Mouse (Mus musculus): ENCODE measurements at regions not wholly inside any gene's neighbourhood (a gene's known extent, or its start where the extent isn't known, plus 50 kb on each side); places are given as distances from the start of the nearest gene placed in this dataset.

DNA sequence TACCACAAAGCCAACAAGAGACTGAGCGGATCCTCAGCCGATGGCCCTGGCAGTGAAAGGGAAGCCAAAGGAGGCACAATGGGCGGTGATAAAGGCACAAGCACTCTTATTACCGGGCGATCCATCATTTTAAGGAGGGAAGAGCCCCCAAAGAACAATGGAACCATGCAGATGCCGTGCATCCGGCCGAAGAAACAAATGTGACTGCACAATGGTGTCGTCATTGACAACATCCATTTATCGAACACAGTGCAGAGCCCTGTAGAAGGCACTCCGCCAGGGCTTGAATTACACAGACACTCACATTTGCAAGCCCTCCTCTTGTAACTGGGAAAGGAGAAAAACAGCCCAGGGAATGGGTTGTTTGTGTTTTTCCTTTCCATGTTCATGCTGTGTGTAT, 80.7 kb upstream of the Atp5g3 start:
- no peak for DNase-seq (ENCODE audit: low read depth, low spot score)

DNA sequence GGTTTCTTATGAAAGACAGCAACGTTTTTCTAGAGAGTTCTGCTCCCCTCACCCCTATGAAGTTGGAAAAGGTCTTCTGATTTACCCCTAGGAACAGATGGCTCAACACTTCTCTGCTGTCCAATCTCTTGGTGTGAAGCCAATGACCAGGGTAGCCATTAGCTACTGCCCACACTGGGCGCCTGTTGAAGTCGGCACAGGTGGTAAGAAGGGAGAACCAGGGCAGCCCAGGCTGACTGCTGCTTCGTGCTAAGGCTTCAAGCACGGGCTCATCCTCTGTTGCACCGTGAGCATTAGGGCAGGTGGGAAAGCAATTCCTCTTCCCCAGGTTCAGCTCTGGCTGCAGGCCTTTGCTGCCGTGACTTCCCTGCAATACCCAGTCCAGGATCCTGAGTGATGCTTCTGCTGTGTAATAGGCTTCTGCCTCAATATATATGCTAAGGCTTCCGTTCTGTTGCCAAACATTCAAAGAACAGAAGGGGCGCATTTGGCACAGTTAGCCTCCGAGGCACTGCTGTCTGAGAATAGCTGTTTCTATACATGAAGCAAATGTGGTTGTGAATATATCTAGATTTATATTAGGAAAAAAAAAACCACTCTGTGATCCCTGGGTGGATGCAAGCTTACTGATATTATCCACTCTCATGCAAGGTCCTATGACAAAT, 76.4 kb upstream of the Atp5g3 start:
- peak; percentile 40 for DNase-seq (ENCODE audit: low read depth, low spot score)

DNA sequence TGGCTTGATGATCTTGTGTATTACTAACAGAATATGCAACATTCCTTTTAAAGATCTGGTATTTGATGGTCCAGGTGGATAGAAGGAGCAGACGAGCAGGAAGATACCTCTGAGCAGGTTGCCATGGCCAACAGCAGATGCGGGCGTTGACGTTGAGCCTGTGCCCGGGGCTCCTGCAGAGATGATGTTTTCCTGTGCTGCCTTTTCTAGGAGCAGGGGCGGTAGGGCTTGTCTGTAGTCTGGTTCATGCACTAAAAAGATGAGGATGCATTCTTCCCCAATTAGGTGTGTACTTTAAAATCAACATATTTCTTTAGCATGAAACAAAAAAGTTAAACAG, 74.8 kb upstream of the Atp5g3 start:
- DNase-seq (ENCODE audit: low read depth, low spot score), result no peak

DNA sequence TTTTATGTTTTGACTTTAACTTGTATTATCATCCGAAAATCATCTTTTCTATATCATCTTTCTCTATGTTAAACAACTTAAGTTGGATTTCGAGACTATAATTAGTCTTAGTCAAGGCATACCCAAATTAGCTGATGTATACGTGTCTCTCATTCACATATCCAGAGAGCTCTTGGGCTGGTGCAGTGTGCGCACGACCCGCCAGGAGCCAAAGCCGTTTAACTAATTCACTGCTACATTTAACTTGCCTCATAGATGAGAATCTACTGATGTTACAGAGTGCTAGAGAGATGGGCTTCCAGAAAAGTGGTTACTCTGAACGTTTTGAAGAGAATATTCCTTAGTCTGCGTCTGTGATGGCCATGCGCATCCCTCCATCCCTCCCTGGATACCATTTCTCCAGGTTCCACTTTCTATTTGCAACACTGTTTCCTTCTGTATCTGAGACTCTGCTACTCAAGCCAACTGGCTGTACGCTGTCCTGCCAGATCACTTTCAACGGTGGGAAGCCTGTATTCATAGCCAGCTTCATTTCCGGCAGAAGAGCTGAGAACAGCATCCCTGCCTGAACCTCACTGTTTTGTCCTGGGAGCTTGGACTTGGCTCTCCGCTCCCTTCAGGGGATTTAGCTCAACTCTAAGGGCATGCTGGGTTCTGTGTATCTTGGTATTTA, 74.2 kb upstream of the Atp5g3 start:
- DNase-seq (ENCODE audit: low read depth, low spot score), result no peak

DNA sequence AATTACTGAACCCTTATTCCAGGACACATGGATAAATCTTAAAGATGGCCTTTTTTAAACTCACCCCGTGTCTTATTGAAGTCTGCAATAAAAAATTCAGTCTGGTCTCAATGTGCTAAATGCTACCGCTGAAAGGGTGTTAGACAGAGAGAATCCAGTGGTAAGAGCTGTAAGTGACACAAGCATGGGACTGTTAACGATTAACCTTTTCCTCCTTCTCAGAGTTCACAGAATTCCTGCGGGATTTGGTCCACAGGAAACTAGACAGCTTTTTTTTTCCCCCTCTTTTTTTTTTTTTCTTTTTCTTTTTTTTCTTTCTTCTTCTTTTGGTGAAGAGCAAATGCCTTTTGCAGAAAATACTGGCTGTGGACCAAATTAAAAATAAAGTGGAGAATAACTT, 72.0 kb upstream of the Atp5g3 start:
- no peak for DNase-seq (ENCODE audit: low read depth, low spot score)

DNA sequence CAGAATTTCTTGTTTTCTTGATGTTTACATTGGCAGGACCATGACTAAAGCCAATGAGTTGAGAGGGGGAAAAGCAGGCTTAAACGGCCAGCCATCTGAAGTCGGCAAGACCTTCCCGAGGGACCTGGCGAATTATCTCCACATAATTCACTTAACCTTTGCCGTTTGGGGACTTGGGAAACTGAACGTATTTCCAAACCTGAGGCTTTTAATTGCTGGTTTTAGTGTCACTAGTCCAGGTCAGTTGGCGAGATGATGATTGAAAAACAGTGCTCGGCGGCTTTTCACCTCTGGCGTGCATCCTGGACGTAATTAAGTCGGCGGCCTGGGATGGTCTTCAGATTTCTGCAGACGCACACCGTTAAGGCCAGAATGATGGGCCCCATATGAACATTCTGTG, 66.9 kb upstream of the Atp5g3 start:
- DNase-seq (ENCODE audit: low read depth, low spot score), result no peak

DNA sequence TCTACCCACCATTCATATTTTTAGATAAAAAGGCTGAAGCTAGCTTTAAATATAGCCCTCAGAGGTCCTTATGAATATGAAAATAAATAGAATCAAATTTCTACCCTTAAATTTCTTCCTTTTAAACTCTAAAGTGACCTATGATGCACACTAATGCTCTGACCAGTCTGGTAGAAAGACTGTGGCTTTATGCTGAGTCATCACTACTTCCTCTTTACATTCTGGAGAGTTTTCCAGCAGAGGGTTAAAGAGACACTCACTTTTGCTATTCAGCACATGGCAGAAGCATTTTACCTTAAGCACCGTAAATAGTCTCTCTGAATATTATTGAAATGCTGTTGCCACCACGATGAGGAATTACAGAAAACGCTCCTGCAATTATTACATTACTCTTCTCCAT, 62.6 kb upstream of the Atp5g3 start:
- DNase-seq (ENCODE audit: low read depth, low spot score), result no peak

DNA sequence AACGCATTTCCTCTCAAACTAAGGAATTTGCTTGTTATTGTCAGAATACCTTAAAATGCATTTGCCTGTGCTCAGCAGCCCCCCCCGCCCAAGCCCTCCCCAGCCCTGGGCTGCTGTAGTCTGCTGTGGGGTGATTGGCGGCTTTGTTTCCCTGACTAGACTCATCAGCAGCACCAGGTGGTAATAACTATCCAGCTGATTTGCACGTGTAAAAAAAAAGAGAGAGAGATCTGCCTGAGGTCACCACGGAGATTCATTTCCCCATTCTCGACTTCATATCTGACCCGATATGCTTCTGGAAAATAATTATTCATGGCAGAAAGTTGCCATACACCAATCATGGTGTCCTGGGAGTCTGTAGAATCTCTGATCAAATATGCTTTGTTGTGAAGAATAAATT, 56.5 kb upstream of the Atp5g3 start:
- DNase-seq (ENCODE audit: low read depth, low spot score), result no peak

DNA sequence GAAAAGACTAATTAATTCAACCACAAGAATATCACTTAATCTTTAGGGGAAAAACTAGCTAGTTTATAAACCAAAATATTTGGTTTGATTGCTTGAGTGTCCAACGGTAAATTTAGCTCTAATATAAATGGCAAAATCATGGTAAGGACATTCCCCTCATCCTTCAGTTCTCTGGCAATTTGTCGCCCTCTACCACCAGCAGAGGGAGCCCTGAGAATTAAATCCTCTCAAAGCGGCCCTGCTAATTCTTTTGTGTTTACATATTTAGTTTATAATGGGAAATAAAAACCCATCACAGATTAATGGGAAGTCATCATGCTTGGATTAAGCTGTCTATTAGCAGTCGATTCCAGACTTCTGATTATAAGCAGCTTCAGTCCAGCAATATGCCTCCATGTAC, 54.5 kb upstream of the Atp5g3 start:
- DNase-seq (ENCODE audit: low read depth, low spot score), result no peak
